Mouse (Mus musculus) G1E (cell line): ENCODE data around the gene Tmtc1.

Source experiments
- CTCF ChIP-seq: IDR thresholded peaks from 2 replicates; pipeline ENCODE4 v1.5.1; 2012; ENCODE audit warnings: low read depth, low read length, inconsistent platforms, mixed read lengths
- GATA2 ChIP-seq: IDR thresholded peaks from 2 replicates; pipeline ENCODE4 v1.6.1; 2012; ENCODE audit warnings: low read depth, low read length, inconsistent platforms, borderline replicate concordance
- POLR2AphosphoS5 ChIP-seq: IDR thresholded peaks from 2 replicates; pipeline ENCODE4 v1.6.1; 2012; ENCODE audit warnings: low read depth, low read length, inconsistent platforms; ENCODE audit not compliant: insufficient replicate concordance

DNA sequence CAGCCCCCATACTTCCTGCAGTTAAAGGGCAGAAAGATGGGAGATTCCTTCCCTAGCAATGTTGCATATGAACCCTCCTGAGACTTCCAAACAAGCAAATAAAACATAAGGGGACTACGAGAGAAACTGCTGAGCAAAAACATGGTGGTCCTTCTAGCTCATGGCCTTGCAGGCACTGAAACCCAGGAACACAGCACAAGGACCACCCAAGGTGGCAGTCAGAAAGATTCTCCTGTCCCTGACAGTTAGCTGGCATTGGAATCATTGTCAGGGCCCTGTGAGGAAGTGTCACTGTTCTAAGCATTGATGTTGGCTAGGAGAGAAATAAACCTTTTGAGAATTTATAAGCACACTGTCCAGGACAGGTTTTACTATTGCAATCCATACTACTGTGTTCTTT, 56.2 kb downstream of the Tmtc1 start:
- TF ChIP-seq CTCF: no peak
- no peak for TF ChIP-seq GATA2
- TF ChIP-seq POLR2AphosphoS5: no peak
